Mouse (Mus musculus) cerebellum, adult (tissue): ENCODE measurements around the gene Coq6.
A peak's percentile ranks its signal among the peaks of the same experiment; 100 is the strongest.
"Not testable (repeated sequence)": the region's sequence is repeated elsewhere in the genome, so short reads cannot be mapped to it uniquely, and the experiment has no call there.

ENCODE experiments used
- ATAC-seq: cut with Nextera tagmentation; 2 replicates; pipeline ENCODE4 v1.9.2; 2017; ENCODE audit warnings: mild to moderate bottlenecking, moderate library complexity, mixed read lengths; ENCODE audit not compliant: insufficient number of reproducible peaks, low FRiP score, low TSS enrichment

Coq6 gene

DNA sequence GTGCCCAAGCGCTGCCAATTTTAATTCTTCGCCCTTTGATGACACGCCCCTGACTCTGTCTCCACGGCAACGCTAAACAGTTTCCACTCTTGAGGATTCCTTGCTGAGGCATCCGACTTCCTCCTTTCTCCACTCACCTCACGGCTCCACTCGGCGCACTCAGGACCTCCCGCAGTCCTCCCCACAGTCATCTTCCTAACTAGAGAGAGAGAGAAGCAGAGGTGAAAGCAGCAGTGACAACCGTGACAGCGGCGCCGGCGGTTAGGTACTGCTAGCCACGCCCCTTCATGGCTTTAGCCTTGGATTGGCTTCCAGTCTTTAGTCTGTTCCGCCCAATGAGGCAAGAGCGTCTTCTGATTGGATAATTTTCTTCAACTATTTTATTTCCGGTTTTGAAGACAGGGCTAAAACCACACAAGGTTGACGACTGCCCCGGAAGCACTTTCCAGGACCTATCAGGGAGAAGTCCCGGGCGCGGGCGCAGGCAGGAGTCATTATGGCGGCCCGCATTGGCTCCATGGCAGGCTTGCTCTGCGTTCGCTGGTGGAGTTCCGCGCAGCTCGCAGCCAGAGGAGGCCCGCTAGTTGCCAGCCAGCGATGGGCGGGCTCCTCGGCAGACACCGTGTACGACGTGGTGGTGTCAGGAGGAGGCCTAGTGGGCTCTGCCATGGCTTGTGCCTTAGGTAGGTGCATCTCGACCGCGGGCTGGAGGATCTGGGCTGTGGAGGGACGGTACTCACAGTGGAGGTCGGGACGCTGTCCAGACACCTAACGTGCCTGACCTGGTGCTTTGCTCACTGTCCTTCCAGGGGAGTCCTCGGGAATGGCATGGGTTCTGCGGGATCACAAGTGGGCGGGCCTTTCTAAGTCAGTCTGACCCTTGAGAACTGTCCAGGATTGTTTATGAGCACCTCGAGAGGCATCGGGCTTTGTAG is at the start of gene Coq6, which contains the start of gene Fam161b:
Coq6 (plus strand) TSS at position 103 of the 935 bp plus-strand sequence.
Fam161b (minus strand) TSS at position 279 of the 935 bp plus-strand sequence.
- peak; percentile 98 for ATAC-seq

DNA sequence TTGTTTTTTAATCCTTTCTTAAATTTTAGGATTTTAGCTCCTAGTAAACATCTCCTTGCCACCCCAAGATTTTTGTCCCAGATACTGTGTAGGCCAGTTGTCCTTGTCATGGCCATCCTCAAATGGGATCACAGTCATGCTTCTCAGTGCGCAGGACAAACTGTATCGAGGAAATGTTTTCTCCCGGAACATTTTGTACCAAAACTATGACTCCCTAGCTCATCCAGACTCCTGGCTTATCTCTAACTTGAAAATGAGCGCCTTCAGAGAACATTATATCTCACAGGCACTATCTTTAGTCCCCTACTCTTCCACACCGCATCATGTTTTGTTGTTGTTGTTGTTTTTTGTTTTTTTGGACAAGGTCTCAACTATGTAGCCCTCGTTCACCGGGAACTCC is 45.5 kb upstream of the Coq6 start:
- ATAC-seq: no peak

GRCm38 (mm10) chr12:84316721-84317621 is 44.5 kb upstream of the Coq6 start, which contains the start of gene Zfp410:
Gene Zfp410, plus strand, starts transcription at chr12:84316852.
- ATAC-seq: peak; percentile 86

GRCm38 (mm10) chr12:84327111-84327512 is 34.3 kb upstream of the Coq6 start:
- ATAC-seq: no peak

DNA sequence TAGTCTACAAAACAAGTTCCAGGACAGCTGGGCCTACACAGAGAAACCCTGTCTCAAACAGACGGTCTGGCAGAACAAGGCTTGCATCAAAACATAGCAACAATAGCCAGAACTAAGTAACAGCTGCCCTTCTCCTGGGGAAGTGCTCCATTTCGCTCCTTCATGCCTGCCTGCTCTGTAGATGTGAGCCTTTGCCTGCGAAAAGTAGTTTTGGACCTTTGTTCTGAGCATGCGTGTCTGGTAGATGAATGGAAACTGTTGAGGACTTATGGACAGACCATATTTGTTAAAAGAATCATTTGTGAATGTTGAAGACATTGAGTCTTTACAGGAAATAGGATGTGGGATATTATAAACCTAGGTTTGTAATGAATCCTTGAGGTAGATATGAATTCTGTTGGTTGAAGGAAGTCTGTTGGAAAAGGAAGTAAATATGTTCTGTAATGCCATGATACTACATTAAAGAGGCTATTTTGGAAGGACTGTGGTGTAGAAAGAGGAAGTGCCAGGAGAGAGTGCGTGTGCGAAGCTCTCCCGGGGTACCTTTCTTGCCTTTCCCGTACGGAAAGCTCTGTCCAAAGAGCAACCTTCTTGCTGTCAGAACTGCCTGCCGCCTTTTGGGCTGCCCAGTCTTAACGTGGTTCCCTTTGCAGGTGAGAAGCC is 24.4 kb upstream of the Coq6 start:
- no peak for ATAC-seq

GRCm38 (mm10) chr12:84347192-84347591 is 14.3 kb upstream of the Coq6 start:
- no peak for ATAC-seq

GRCm38 (mm10) chr12:84358699-84359098 is 2.8 kb upstream of the Coq6 start:
- not testable (repeated sequence) for ATAC-seq

DNA sequence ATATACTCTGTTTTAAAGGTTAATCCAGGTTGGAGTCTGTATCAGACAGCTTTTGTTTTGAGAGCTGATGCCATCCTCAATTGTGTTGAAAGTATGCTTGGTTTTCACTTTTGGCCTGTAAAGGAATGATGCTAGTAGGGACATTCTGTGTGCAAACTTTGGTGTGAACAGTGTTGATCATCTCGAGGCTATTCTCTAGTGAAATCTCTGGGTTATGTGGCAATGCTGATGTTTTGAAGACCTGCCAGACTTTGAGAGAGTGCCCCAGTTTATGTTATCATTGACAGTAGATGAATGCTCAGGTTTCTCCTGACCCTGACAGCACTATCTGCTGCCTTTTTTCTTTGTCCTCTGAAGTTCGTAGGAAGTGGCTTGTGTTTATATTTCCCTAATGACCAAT is 1.4 kb downstream of the Coq6 start:
- no peak for ATAC-seq

GRCm38 (mm10) chr12:84364291-84364690 is 2.8 kb downstream of the Coq6 start:
- no peak for ATAC-seq

GRCm38 (mm10) chr12:84365137-84365536 is 3.7 kb downstream of the Coq6 start:
- ATAC-seq: no peak

GRCm38 (mm10) chr12:84366971-84367370 is 5.5 kb downstream of the Coq6 start:
- no peak for ATAC-seq

GRCm38 (mm10) chr12:84371647-84372046 is 10.2 kb downstream of the Coq6 start:
- no peak for ATAC-seq

GRCm38 (mm10) chr12:84373831-84374481 is 12.5 kb downstream of the Coq6 start:
- ATAC-seq: no peak

DNA sequence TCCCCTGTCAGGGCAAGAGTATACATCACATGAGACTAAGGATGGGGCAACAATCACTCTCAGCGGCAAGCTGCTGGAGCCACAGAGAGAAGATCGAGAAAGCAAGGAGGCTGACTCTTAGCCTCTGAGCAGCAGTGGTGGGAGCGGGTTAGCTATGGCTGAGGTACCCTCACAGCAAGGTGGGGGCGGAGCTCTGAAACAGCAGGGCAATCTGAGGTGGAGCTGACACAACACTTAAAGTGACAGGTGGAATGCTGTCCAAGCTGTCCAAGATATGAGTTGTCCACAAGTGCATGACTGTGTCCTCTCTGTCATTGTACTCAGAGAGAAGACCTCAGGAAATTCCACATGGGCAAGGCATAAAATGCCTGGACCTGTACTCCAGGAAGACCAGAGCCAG is 20.9 kb downstream of the Coq6 start:
- no peak for ATAC-seq

DNA sequence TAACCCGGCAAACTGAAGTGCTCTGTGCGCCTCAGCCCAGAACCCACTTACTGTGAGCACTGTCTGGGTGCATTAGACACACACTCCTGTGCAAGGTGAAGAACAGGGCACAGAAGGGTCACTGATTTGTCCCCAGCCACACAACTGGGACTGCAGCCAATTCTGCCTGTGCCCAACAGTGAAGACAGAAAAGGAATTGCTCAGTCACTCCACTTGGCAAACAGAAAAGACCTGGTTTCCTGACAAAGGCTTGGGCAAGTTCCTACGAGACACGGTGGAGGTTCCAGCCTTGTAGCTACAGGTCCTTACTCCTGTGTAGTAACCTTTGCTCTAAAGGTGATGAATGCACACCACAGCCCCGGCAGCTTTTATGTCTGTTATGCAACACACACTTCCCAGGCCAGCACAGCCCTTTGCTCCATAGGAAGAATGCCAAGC is 23.2 kb downstream of the Coq6 start:
- ATAC-seq: no peak

DNA sequence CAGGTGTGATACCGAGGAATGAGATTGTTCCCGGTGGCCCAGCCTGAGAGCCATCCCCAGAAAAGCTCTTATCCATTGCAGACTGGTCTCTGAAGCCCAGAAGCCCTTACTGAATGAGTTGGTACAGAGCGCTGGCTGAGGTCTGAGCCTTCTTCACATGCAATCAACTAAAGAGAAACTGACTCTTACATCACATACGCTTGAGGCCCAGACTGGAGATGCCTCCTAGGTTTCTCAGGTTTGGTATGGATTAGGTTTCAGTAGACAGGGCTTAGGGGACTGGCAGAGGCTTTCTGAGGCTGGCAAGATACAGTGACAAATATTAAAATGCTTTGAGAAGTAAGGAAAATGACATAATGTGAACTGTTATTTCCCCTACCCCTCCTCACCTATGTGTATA is 24.0 kb downstream of the Coq6 start:
- ATAC-seq: no peak

- no peak for ATAC-seq
Measured at GRCm38 (mm10) chr12:84388097-84388496, 26.6 kb downstream of the Coq6 start.

- ATAC-seq: no peak
Measured at GRCm38 (mm10) chr12:84388774-84389400, 27.4 kb downstream of the Coq6 start.

DNA sequence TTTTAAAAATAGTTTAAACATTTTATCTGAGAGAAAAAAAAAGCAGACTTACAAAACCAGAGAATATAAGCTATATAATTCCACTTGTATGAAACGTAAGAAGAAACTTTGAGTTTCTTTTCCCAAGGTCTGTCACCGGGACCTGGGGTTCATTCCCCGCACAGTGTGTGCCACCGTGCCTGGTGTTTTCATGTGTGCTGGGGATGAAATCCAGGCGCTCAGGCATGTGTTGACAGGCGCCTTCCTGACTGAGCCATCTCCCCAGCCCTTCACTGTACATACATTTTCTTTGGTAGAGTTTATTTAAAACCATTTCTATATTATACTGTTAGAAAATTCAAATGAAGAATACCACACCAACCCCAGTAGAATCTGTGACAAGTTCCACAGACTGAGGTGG is 28.9 kb downstream of the Coq6 start:
- ATAC-seq: no peak
